Mouse (Mus musculus): ENCODE results near the gene Sarnp. TPM values are rescaled to one million over a fixed set of nuclear protein-coding genes. Genes with fewer than 3 reads are reported as not detected.

The Sarnp gene
- polyA plus RNA-seq (2015; fragmentation: Nextera tagmentation; extraction: Ambion mirVana) = 85.9 and 110 TPM in 2 replicates

DNA sequence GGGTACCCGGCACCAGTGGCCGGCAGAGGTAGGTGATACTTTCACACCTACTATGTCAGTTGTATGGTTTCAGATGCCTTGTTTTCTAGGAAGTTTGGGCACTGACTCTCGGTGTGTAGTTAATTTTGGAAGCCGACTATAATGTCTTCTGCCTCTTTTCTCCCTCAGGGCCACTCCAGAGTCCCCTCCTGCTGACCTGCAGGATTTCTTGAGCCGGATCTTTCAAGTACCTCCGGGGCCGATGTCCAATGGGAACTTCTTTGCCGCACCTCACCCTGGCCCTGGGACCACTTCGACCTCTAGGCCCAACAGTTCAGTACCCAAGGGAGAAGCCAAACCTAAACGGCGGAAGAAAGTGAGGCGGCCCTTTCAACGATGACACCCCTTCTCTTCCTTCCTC is at the start of gene Sarnp:
Gene Sarnp (plus strand): TSS at position 301 of the 400 bp plus-strand sequence.

GRCm38 (mm10) chr10:128790398-128791124 is 26.6 kb upstream of the Sarnp start, which contains the start of gene Mmp19:
Gene Mmp19, plus strand, starts transcription at chr10:128790910.

GRCm38 (mm10) chr10:128803771-128804270 is 13.3 kb upstream of the Sarnp start, which contains the start of gene Dnajc14:
Gene Dnajc14, plus strand, starts transcription at chr10:128804062.

GRCm38 (mm10) chr10:128804271-128805091 is 12.7 kb upstream of the Sarnp start, which contains the start of gene Tmem198b:
Gene Tmem198b, minus strand, starts transcription at chr10:128804370.

DNA sequence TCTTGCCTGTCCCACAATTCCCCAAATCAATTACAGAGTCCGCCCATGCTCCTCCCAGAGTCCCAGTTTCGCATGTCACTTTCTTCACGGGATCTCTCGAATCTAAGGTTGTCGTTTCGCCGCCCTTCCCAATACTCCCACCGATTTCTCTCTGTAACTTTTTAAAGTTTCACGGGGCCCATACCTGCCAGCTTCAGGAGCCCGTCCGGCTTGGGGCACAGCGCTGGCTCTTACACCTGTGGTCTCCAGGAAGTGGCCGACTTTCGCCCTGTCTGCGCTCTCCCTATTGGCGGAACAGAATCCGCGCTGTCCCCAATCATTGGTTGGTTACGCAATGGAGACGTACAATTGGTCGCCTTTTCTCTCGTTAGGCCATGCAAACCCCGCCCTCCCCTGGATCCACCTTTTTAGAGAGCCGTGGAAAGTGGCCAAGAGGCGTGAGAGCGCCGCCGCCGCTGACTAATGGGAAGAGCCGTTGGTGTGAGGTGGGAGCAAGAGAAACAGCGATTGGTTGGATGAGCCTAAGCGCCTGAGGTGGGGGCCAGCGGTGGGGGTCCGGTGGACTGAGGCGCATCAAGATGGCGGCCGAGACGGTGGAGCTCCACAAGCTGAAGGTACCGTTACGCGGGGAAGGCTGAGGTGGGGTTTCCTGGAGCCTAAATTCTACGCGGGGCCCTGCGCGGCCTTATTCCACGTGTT is 4.4 kb downstream of the Sarnp start, which contains the start of gene Ormdl2:
Gene Ormdl2 (minus strand): TSS at position 288 of the 699 bp plus-strand sequence.

DNA sequence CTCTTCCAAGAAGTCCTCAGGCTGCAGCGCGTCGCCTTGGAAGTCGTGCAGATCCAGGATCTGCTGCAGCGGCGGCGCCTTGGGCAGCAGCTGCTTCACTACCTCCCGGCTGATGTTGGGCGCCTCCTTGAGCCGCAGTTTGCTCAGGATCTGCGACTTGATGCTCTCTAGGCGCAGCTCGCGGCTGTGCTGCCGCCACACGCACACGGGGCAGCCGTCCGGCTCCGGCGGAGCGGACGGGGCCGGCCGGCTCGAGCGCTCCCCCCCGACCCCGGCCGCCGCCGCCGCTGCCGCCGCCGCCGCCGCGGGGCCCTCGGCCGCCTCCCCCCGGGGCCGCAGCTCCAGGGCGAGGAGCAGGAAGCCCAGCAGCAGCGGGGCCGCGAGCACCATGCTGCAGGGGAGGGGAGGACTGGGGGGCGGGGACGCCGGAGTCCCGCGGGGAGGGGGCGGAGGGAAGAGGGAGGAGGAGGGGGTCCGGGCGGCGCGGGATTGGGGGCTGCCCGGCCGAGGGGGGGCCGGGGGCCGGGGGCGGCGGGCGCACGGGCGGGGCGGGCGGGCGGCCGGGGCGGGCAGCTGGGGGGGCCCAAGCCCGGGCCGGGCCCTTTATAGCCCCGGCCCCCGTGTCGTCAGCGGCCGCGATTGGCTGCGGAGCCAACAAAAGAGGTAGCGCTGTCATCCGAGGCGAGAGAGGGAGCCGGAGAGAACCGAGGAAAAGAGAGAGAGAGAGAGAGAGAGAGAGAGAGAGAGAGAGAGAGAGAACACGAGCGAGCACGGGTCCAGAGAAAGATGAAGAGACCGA is 74.4 kb downstream of the Sarnp start, which contains the start of gene Gdf11:
Gene Gdf11 (minus strand): TSS at position 423 of the 799 bp plus-strand sequence.

GRCm38 (mm10) chr10:128900698-128901097 is 83.6 kb downstream of the Sarnp start, which contains the start of gene Cd63:
Gene Cd63, plus strand, starts transcription at chr10:128900989.

GRCm38 (mm10) chr10:128922822-128923012 is 105.6 kb downstream of the Sarnp start, which contains the start of gene Rdh5:
Gene Rdh5, minus strand, starts transcription at chr10:128922888.

GRCm38 (mm10) chr10:128923935-128924334 is 106.8 kb downstream of the Sarnp start, which contains the start of gene Bloc1s1:
Gene Bloc1s1, minus strand, starts transcription at chr10:128924035.

Other genes with a start within 250 kb of the Sarnp start
- 8.4 and 9.2 TPM in 2 replicates for gene Erbb3, start 227.7 kb upstream of the Sarnp start, polyA plus RNA-seq (2015; fragmentation: Nextera tagmentation; extraction: Ambion mirVana)
- gene Rps26, start 190.6 kb upstream of the Sarnp start, polyA plus RNA-seq (2015; fragmentation: Nextera tagmentation; extraction: Ambion mirVana) = 419 and 480 TPM in 2 replicates
- gene Ikzf4, start 171.3 kb upstream of the Sarnp start, polyA plus RNA-seq (2015; fragmentation: Nextera tagmentation; extraction: Ambion mirVana) = 0.54 and 0.66 TPM in 2 replicates
- gene Suox, start 143.3 kb upstream of the Sarnp start, polyA plus RNA-seq (2015; fragmentation: Nextera tagmentation; extraction: Ambion mirVana) = 12.8 and 16.8 TPM in 2 replicates
- 58.5 and 60.0 TPM in 2 replicates for gene Rab5b, start 121.1 kb upstream of the Sarnp start, polyA plus RNA-seq (2015; fragmentation: Nextera tagmentation; extraction: Ambion mirVana)
- gene Pmel, start 113.1 kb upstream of the Sarnp start, polyA plus RNA-seq (2015; fragmentation: Nextera tagmentation; extraction: Ambion mirVana) = 1.7 and 1.9 TPM in 2 replicates
- gene Cdk2, start 112.3 kb upstream of the Sarnp start, polyA plus RNA-seq (2015; fragmentation: Nextera tagmentation; extraction: Ambion mirVana) = 38.7 and 40.5 TPM in 2 replicates
- 3.7 and 5.1 TPM in 2 replicates for gene Dgka, start 72.5 kb upstream of the Sarnp start, polyA plus RNA-seq (2015; fragmentation: Nextera tagmentation; extraction: Ambion mirVana)
- gene Pym1, start 69.4 kb upstream of the Sarnp start, polyA plus RNA-seq (2015; fragmentation: Nextera tagmentation; extraction: Ambion mirVana) = 13.7 and 17.7 TPM in 2 replicates
- 0.99 and 2.1 TPM in 2 replicates for gene Mmp19, start 26.4 kb upstream of the Sarnp start, polyA plus RNA-seq (2015; fragmentation: Nextera tagmentation; extraction: Ambion mirVana)
- gene Dnajc14, start 13.3 kb upstream of the Sarnp start, polyA plus RNA-seq (2015; fragmentation: Nextera tagmentation; extraction: Ambion mirVana) = 28.7 TPM in 2 replicates
- gene Tmem198b, start 13.0 kb upstream of the Sarnp start, polyA plus RNA-seq (2015; fragmentation: Nextera tagmentation; extraction: Ambion mirVana) = 11.2 and 11.9 TPM in 2 replicates
- gene Ormdl2, start 4.3 kb downstream of the Sarnp start, polyA plus RNA-seq (2015; fragmentation: Nextera tagmentation; extraction: Ambion mirVana) = 14.4 and 18.7 TPM in 2 replicates
- gene Gdf11, start 74.4 kb downstream of the Sarnp start, polyA plus RNA-seq (2015; fragmentation: Nextera tagmentation; extraction: Ambion mirVana) = 1.7 and 2.1 TPM in 2 replicates
- gene Cd63, start 83.7 kb downstream of the Sarnp start, polyA plus RNA-seq (2015; fragmentation: Nextera tagmentation; extraction: Ambion mirVana) = 697 and 764 TPM in 2 replicates
- 15.9 and 16.8 TPM in 2 replicates for gene Rdh5, start 105.6 kb downstream of the Sarnp start, polyA plus RNA-seq (2015; fragmentation: Nextera tagmentation; extraction: Ambion mirVana)
- gene Bloc1s1, start 106.7 kb downstream of the Sarnp start, polyA plus RNA-seq (2015; fragmentation: Nextera tagmentation; extraction: Ambion mirVana) = 280 and 296 TPM in 2 replicates
- 80.0 and 81.3 TPM in 2 replicates for gene Itga7, start 116.5 kb downstream of the Sarnp start, polyA plus RNA-seq (2015; fragmentation: Nextera tagmentation; extraction: Ambion mirVana)
- 0.12 and 1.8 TPM in 2 replicates for gene Mettl7b, start 143.7 kb downstream of the Sarnp start, polyA plus RNA-seq (2015; fragmentation: Nextera tagmentation; extraction: Ambion mirVana)
- gene Olfr9, start 172.1 kb downstream of the Sarnp start, polyA plus RNA-seq (2015; fragmentation: Nextera tagmentation; extraction: Ambion mirVana) = not detected in 2 replicates
- not detected in 2 replicates for gene Olfr763, start 193.5 kb downstream of the Sarnp start, polyA plus RNA-seq (2015; fragmentation: Nextera tagmentation; extraction: Ambion mirVana)
- not detected in 2 replicates for gene Olfr764-ps1, start 222.6 kb downstream of the Sarnp start, polyA plus RNA-seq (2015; fragmentation: Nextera tagmentation; extraction: Ambion mirVana)
- gene Olfr765, start 232.7 kb downstream of the Sarnp start, polyA plus RNA-seq (2015; fragmentation: Nextera tagmentation; extraction: Ambion mirVana) = not detected in 2 replicates

All from skeletal muscle tissue, postnatal 0 days (tissue).